Mouse (Mus musculus): ENCODE measurements around the gene Mgat2.

Mgat2 gene

DNA sequence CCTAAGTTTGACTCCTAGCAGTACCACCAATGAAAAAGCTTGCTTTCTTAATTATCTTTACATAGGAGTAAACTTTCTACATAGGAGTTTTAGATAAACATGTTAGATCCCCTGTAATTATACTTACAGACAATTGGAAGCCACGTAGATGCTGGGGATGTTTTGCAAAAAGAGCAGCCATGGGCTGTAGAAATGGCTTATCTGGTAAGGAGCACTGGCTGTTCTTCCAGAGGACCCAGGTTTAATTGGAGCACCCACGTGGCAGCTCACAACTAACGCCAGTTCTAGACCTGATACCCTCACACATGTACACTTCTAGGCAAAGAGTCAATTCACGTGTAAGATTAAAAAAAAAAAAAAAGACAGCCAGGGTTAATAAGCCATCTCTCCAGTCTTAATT is 2.2 kb upstream of the Mgat2 start:
- no peak for DNase-seq

GRCm38 (mm10) chr12:69184342-69185295 is 662 bp downstream of the Mgat2 start:
- no peak for DNase-seq

GRCm38 (mm10) chr12:69185371-69185770 is 1.4 kb downstream of the Mgat2 start:
- no peak for DNase-seq

DNA sequence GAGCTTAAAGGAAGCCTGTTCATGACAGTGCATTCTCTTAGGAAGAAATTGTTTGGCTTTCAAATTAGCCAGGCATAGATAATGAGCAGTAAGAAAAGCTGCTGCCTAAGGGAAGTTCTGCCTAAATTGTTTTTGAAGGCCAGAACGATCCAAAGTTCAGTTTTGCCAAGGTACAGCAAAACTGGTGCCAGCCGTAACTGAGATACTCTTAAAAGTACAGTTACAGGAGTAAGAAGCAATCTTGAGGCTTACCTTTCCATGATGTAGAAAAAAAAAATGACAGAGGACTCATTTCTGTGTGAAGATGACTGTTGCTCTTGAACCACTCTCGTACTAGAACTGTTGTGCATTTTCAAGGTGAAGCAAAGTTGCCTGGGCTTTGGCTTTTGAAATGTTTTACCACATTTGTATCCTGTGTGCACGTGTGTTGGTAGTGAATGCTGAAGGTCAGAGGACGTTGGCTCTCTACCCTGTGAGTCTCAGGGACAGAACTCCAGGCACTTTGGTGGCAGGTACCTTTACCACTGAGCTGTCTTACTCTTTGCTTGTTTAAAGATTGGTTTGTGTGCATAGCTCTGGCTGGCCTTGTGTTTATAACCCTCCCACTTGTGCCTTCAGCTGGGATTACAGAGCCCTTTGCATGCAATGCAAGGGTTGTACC is 3.0 kb downstream of the Mgat2 start:
- DNase-seq = no peak

- DNase-seq = no peak
Measured at GRCm38 (mm10) chr12:69190074-69190473, 6.1 kb downstream of the Mgat2 start.

DNA sequence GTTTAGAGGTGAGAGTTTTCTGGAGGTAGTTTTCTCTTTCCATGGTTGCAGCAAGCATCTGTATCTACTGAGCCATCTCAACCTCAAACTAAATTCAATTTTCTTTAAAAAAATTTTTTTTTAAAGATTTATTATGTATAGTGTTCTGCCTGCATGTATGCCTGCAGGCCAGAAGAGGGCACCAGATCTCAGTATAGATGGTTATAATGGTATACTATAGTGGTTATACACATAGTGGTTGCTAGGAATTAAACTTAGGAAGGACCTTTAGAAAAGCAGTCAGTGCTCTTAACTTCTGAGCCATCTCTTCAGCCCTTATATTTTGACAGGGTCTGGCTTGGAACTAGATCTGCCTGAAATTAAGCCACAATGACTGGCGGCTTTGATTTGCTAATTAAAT is 6.6 kb downstream of the Mgat2 start:
- DNase-seq = peak; percentile 43 to 47

DNA sequence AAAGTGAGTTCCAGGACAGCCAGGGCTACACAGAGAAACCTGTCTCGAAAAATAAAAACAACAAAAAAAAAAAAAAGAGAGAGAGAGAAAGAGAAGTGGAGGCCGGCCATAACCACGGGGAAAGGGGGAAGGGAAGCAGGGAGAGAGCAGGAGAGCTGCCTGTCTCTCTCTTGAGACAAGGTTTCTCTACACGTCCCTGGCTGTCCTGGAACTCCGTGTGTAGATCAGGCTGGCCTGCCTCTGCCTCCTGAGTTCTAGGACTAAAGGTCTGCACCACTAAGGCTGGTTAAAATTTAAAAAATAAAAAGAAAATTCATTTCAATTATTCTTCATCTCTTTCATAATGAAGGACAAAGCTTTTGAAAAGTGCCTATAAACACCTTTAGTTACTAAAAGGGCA is 7.4 kb downstream of the Mgat2 start:
- no peak for DNase-seq

- DNase-seq = no peak
Measured at GRCm38 (mm10) chr12:69192637-69193036, 8.7 kb downstream of the Mgat2 start.

GRCm38 (mm10) chr12:69196444-69197377 is 12.8 kb downstream of the Mgat2 start, which contains the start of gene Gm49383:
Gm49383 (minus strand) TSS chr12:69197104.
- peak; percentile 53 to 65 for DNase-seq

GRCm38 (mm10) chr12:69197378-69198163 is 13.6 kb downstream of the Mgat2 start:
- DNase-seq = peak in 1 of 2 experiments; percentile 71

DNA sequence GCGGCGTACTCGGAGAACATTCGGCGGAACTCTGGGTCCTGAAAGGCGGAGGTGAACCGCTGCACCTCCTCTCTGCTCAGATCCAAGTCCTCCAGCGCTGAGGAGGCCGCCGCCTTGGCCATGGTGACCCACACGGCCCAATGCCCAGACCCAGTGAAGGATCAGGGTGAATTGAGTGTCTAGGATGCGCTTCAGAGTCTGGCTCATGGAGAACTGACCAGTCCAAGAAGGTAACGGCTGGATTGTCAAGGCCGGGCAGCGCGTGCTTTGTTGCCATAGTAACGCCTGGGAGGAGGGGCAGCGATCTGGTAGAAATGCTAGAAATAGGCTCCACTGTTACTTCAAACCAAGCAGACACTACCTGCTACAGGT is 14.2 kb downstream of the Mgat2 start, which contains the start of gene Dnaaf2:
TSS of gene Dnaaf2 (minus strand) at position 266 of the 372 bp plus-strand sequence.
- peak; percentile 78 to 80 for DNase-seq

DNA sequence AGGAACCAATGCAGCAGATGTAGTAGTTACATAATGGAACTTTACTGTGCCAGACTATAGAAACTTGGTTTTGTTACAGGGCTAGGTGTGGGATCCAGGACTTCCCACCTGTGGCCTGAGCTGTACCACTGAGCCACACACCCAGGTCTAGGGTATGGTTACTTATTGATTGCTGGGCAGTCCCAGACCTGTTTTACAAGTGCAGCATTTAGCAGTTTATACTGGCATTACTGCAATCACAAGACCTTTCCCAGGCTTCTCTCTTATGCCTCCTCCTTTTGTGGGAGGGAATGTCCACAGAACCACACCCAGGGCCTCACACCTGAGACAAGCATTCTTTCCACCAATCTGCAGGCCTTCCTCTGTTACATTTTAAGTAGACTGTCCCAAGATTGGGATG is 15.0 kb downstream of the Mgat2 start:
- DNase-seq = no peak

DNA sequence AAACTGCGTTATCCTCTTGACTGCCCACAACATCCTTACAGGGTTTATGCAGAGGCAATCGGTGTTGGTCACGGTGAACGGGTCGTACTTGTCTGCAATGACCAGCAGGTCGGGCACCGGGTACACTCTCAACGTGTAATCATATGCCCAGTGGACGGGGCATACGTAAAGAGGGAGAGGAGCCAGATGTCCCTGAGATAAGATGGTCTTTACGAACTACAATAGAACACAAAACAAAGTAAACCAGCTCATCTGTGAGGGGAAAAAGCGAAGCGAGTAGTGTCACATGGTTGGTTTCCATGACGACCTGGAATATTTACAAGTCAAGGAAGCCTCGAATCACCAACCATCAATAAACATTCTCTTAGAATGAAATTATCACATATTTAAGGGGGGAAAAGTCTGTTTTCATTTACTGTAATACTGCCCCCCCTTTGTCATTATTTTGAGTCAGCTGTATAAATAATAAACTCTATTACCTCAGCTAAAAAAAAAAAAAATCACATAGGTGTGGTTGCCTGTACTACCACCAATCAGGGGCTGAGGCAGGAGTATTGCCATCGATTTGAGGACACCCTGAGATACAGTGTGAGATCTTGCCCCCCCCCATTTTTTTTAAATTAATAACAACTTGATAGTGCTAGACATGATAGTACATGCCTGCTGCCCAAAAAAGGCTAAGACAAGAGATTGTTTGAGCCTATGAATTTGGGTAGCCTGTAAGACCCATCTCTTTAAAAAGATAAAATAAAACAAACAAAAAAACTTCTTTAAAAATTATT is 20.3 kb downstream of the Mgat2 start, which contains the start of gene Gm49384:
TSS of gene Gm49384 (minus strand) at position 216 of the 782 bp plus-strand sequence.
- DNase-seq = no peak

DNA sequence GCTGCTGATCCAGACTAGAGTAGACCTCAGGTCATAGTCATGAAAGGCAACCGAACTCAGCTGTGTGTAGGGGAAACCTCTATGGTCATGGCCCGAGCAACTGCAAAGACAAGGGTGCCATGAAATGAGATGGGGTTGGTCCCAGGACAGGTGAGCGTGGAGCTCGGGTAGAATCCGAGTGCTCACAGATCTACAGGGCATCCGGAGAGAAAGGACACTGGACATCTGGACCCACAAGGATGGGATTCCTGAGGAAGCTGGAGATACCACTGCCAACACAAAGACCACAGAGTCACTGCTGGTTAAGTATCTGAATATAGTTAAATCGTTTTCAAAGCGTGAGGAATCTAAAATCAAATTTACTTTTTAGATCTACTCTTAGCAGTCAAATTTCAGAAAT is 23.4 kb downstream of the Mgat2 start:
- DNase-seq = no peak

DNA sequence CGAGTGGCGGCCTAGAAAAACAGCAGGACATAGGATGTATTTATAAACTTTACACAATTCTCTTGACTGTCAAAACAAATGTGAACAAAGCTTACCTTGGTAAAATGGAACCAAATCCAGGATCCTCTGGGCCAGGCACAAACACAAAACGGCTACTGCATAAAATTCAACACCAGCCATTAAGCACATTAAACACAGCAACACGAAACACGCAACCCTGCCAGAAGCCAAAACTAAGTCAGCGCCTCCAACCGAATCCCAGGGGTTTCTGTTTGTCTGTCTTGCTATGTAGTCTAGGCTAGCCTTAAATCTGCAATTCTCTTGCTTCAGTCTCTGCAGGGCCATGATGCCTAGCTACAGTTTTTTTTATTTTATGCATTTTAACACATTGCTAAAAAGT is 24.0 kb downstream of the Mgat2 start:
- DNase-seq = no peak

GRCm38 (mm10) chr12:69208520-69208919 is 24.6 kb downstream of the Mgat2 start:
- DNase-seq = peak in 1 of 2 experiments; percentile 22

- no peak for DNase-seq
Measured at GRCm38 (mm10) chr12:69210056-69210979, 26.4 kb downstream of the Mgat2 start.

GRCm38 (mm10) chr12:69211057-69211456 is 27.1 kb downstream of the Mgat2 start:
- no peak for DNase-seq

- no peak for DNase-seq
Measured at GRCm38 (mm10) chr12:69213186-69213777, 29.3 kb downstream of the Mgat2 start.
